Mouse (Mus musculus) neural tube, embryonic 13.5 days (tissue): Measurements from ENCODE around the gene Orai2. TPM values are rescaled to one million over a fixed set of nuclear protein-coding genes. Genes with fewer than 3 reads are reported as not detected.
"Not testable (repeated sequence)": the region's sequence is repeated elsewhere in the genome, so short reads cannot be mapped to it uniquely, and the experiment has no call there.

Experiments
- ATAC-seq: fragments of 200-750 bp; cut with Nextera tagmentation; 2 replicates; pipeline ENCODE4 v1.8.0; 2017; ENCODE audit warnings: low read depth, mild to moderate bottlenecking, moderate TSS enrichment, moderate library complexity
- H3K27ac ChIP-seq: fragments of 300-500 bp; sonication (generic); replicated peaks from 2 replicates; pipeline ENCODE4 v1.5.1; 2015; ENCODE audit warnings: moderate library complexity, mild to moderate bottlenecking, inconsistent platforms
- H3K27me3 ChIP-seq: fragments of 300-500 bp; sonication (generic); 2 replicates; pipeline ENCODE4 v1.6.1; 2015; ENCODE audit warnings: mild to moderate bottlenecking, inconsistent platforms
- H3K36me3 ChIP-seq: fragments of 300-500 bp; sonication (generic); 2 replicates; pipeline ENCODE4 v1.6.1; 2015; ENCODE audit warnings: mild to moderate bottlenecking, inconsistent platforms
- H3K4me1 ChIP-seq: fragments of 300-500 bp; sonication (generic); replicated peaks from 2 replicates; pipeline ENCODE4 v1.6.1; 2015; ENCODE audit warnings: inconsistent platforms
- H3K4me2 ChIP-seq: fragments of 300-500 bp; sonication (generic); 2 replicates; pipeline ENCODE4 v1.6.1; 2015; ENCODE audit warnings: inconsistent platforms, mild to moderate bottlenecking, moderate library complexity
- H3K4me3 ChIP-seq: fragments of 300-500 bp; sonication (generic); 2 replicates; pipeline ENCODE4 v1.5.1; 2015; ENCODE audit warnings: mild to moderate bottlenecking, inconsistent platforms
- H3K9ac ChIP-seq: fragments of 300-500 bp; sonication (generic); 2 replicates; pipeline ENCODE4 v1.6.1; 2015; ENCODE audit warnings: moderate library complexity, mild to moderate bottlenecking, inconsistent platforms
- H3K9me3 ChIP-seq: fragments of 300-500 bp; sonication (generic); 2 replicates; pipeline ENCODE4 v1.6.1; 2016; ENCODE audit warnings: inconsistent platforms
- WGBS: fragments of 180-500 bp; shearing (Covaris S2); methylation state at CpG from one replicate; pipeline ENCODE4 v1.1.7; 2015; 5-methylcytosine and 5-hydroxymethylcytosine counted together
- polyA plus RNA-seq: library from polyadenylated mRNA; unstranded; fragments of >200 nt; fragmentation: Nextera tagmentation; extraction: Ambion mirVana; gene quantifications from 2 replicates; pipeline ENCODE4 v1.2.1, GENCODE M21; 2015

Orai2 gene
- polyA plus RNA-seq: 29.1 and 33.7 TPM in 2 replicates

DNA sequence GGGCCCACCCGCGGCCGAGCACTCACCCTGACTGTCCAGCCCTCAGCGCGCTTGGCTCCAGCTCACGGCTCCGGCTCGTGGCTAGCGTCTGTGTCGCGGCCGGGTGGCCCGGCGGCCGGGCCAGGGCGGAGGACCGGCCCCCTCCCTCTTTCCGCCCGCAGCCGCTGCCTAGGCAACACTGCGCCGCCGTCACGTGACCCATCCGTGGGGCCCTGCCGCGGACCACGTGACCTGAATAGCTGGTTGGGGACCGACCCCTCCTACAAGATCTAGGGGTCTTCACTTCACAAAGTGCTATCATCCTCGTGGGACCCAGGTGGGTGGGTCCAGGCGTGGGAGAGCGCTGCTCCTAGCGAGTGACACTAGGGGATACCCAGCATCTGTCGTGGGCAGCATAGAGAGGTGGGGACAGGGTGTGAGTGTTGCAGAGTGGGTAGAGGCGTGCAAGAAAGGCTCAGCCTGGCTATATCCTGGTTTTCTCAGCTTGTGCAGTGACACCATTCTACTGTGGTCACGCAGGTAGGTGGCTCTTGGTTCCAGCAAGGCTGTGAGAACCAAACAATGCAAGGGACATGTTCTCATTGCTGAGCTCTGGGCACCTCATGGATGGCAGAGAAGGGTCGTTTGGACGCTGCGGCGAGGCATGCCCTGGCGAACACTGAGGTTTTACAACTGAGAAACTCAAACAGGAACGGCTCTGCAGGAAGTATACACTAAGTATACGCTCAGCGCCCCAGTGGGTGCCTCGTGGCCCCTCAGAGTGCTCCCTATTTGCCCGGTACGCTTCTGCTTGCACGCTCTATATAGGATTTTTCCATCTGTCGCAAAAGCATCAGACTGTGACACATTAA lies at the start of gene Orai2:
TSS of gene Orai2 (minus strand) at position 202 of the 851 bp plus-strand sequence.
- peaks cover 39% of the 10 kb centered on the region for H3K4me1 ChIP-seq
- ATAC-seq: peak; percentile 84
- peak within 1 kb of the TSS; percentile 65 for H3K4me3 ChIP-seq
- H3K9ac ChIP-seq: peak within 1 kb of the TSS; percentile 84
- H3K27me3 ChIP-seq: peaks cover 6% of the 10 kb centered on the region; the same call in 1 of the 2 replicates
- peak within 1 kb of the TSS; percentile 79 for H3K27ac ChIP-seq
- peak within 1 kb of the TSS; percentile 90 for H3K4me2 ChIP-seq
- 3% methylated on average over 49 of the region's 49 CpGs for WGBS
- H3K9me3 ChIP-seq: 0 out of 2 replicates have a peak, but pooled peaks cover 5% of the 10 kb centered on the region
- peaks cover 15% of the 10 kb centered on the region for H3K36me3 ChIP-seq

DNA sequence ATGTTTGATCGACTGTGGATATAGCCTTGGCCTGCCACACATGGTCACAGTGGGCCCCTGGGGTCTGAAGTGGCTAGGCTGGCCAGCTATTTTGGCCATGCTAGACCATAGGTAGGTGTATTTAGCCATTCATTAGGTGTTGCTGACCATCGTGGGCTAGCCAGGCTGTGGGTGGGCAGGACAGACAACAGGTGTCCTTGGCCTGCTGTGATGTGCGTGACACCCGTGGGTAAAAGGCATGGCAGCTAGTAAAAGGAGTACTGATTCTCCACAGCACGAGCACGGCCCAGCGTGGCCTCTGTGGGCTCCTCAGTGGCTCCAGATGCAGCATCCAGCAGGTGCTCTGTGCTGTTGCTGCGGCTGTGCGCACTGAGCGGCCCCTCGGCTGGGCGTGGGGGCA lies 48.1 kb upstream of the Orai2 start:
- WGBS: 84% methylated on average over 12 of the region's 12 CpGs
- Histone ChIP-seq H3K36me3 (peaks cover 56% of the 10 kb centered on the region), H3K27ac (no peak overlapping the region), H3K4me2 (no peak overlapping the region), H3K4me3 (no peak overlapping the region), H3K9ac (no peak overlapping the region), H3K9me3 (no peaks in the 10 kb centered on the region), H3K27me3 (no peaks in the 10 kb centered on the region), H3K4me1 (no peaks in the 10 kb centered on the region)
- no peak for ATAC-seq

GRCm38 (mm10) chr5:136217932-136218381 lies 47.4 kb upstream of the Orai2 start:
- Histone ChIP-seq H3K9ac (no peak overlapping the region), H3K27ac (no peak overlapping the region), H3K4me2 (no peak overlapping the region), H3K9me3 (no peaks in the 10 kb centered on the region), H3K4me1 (no peaks in the 10 kb centered on the region), H3K27me3 (no peaks in the 10 kb centered on the region), H3K36me3 (peaks cover 50% of the 10 kb centered on the region), H3K4me3 (no peak overlapping the region)
- WGBS: 77% methylated on average over 4 of the region's 4 CpGs
- no peak for ATAC-seq

DNA sequence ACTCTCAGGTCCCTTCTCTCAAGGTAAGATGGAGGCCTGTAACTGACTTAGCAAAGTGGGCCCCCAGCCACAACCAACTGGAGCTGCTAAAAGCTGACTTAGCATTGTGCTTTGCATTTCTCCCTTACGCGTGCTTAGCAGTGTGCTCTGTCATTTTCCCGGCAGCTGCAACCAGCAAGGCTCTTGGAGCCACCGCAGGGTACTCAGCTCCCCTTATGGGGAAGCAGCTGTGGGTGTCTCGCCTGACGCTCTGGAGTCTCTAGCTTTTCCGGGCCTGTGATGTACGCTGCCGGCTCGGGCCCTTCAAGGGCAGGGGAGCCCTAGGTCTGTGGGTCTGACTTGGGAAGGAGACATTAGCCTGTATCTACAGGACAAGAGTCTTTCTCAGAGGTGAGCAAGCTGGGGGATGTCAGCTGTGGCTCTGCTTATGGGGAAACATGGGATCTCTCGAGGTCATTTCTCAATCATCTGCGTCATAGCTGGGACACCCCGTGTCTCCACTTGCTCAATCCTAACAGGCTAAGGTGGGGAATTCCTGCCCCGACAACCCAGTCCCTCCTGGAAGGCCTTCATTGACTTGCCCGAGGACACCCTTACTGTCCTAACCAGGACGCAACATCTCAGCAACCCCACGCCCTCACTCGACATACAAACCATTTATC lies 46.6 kb upstream of the Orai2 start:
- Histone ChIP-seq H3K4me3 (no peak overlapping the region), H3K9ac (no peak overlapping the region), H3K4me1 (no peaks in the 10 kb centered on the region), H3K4me2 (no peak overlapping the region), H3K9me3 (no peaks in the 10 kb centered on the region), H3K27ac (0 out of 2 replicates have a peak overlapping the region, but pooled peaks have one; percentile 9), H3K27me3 (no peaks in the 10 kb centered on the region), H3K36me3 (peaks cover 43% of the 10 kb centered on the region)
- WGBS: 84% methylated on average over 18 of the region's 18 CpGs
- ATAC-seq: no peak

GRCm38 (mm10) chr5:136215958-136216357 lies 45.4 kb upstream of the Orai2 start:
- WGBS: 61% methylated on average over 5 of the region's 5 CpGs
- H3K4me3 ChIP-seq: no peak overlapping the region
- no peaks in the 10 kb centered on the region for H3K4me1 ChIP-seq
- no peaks in the 10 kb centered on the region for H3K9me3 ChIP-seq
- ATAC-seq: peak; percentile 44; the same call in 1 of the 2 replicates
- H3K27me3 ChIP-seq: no peaks in the 10 kb centered on the region
- no peak overlapping the region for H3K4me2 ChIP-seq
- peaks cover 32% of the 10 kb centered on the region for H3K36me3 ChIP-seq
- H3K9ac ChIP-seq: no peak overlapping the region
- H3K27ac ChIP-seq: no peak overlapping the region

DNA sequence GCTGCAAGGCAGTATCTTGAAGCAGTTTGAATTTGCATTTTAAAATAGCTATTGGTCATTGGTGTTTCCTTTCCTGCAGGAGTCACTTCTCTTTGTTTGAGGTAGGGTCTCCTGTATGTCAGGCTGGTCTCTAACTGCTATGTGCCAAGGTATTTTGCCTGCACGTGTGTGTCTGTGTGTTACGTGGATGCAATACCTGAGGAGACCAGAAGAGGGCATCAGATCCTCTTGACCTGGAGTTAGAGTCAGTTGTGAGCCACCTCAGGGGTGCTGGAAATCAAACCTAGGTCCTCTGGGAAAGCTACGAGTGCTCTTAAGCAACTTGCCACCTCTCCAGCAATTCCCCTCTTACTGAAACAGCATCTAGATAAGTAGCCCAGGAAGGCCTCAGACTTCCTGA lies 44.7 kb upstream of the Orai2 start:
- Histone ChIP-seq H3K27me3 (no peaks in the 10 kb centered on the region), H3K4me1 (no peaks in the 10 kb centered on the region), H3K9ac (no peak overlapping the region), H3K9me3 (no peaks in the 10 kb centered on the region), H3K27ac (no peak overlapping the region), H3K4me3 (no peak overlapping the region), H3K4me2 (no peak overlapping the region), H3K36me3 (peaks cover 24% of the 10 kb centered on the region)
- 86% methylated on average over 3 of the region's 3 CpGs for WGBS
- ATAC-seq: no peak

- WGBS: 84% methylated on average over 5 of the region's 5 CpGs
- no peak for ATAC-seq
- no peak overlapping the region for H3K4me2 ChIP-seq
- H3K9ac ChIP-seq: no peak overlapping the region
- no peaks in the 10 kb centered on the region for H3K4me1 ChIP-seq
- H3K27me3 ChIP-seq: no peaks in the 10 kb centered on the region
- no peak overlapping the region for H3K27ac ChIP-seq
- H3K9me3 ChIP-seq: no peaks in the 10 kb centered on the region
- H3K4me3 ChIP-seq: no peak overlapping the region
- peaks cover 9% of the 10 kb centered on the region for H3K36me3 ChIP-seq
Measured at GRCm38 (mm10) chr5:136213716-136214115, 43.2 kb upstream of the Orai2 start.

- H3K4me1 ChIP-seq: no peaks in the 10 kb centered on the region
- no peak for ATAC-seq
- no peaks in the 10 kb centered on the region for H3K36me3 ChIP-seq
- 94% methylated on average over 11 of the region's 11 CpGs for WGBS
- H3K9me3 ChIP-seq: no peaks in the 10 kb centered on the region
- H3K9ac ChIP-seq: no peak overlapping the region
- H3K4me3 ChIP-seq: no peak overlapping the region
- no peaks in the 10 kb centered on the region for H3K27me3 ChIP-seq
- H3K4me2 ChIP-seq: no peak overlapping the region
- no peak overlapping the region for H3K27ac ChIP-seq
Measured at GRCm38 (mm10) chr5:136212716-136213115, 42.2 kb upstream of the Orai2 start.

DNA sequence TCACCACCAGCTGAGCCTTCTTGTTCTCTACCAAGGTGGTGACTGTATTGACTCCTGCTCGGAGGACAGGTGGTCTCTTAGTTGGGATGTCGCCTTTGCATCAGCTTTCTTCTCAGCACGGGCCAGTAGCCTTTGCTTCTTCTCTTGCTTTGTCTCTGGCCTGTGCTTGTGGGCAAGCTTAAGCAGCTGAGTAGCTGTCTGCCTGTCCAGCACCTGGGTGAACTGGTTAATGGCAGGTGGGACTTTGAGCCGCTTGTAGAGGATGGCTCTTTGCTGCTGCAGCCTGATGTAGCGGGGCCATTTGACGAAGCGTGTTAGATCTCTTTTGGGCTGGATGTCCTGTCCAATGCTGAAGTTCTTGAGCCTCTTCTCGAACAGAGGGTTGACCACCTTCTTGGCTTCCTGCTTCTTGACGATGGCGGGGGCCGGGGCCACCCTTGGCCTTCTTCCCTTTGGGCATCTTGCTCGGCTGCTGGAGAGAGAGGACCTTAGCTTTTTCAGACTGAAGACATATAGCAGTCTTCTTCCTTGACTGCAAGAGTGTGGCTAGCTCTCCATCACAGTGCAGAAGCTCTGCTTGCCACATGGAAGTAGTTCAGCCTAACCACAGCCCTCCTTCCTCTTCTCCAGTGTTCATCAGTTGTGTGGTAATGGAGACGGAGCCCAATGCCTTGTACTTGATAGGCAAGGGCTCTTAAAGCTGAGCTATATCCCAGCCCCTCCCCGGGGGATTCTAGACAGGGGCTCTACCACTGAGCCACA lies 41.0 kb upstream of the Orai2 start:
- not testable (repeated sequence) for H3K27ac ChIP-seq, H3K36me3 ChIP-seq, ATAC-seq, H3K4me1 ChIP-seq, H3K4me3 ChIP-seq, H3K27me3 ChIP-seq, H3K9me3 ChIP-seq, H3K9ac ChIP-seq, H3K4me2 ChIP-seq
- 91% methylated on average over 14 of the region's 14 CpGs for WGBS

DNA sequence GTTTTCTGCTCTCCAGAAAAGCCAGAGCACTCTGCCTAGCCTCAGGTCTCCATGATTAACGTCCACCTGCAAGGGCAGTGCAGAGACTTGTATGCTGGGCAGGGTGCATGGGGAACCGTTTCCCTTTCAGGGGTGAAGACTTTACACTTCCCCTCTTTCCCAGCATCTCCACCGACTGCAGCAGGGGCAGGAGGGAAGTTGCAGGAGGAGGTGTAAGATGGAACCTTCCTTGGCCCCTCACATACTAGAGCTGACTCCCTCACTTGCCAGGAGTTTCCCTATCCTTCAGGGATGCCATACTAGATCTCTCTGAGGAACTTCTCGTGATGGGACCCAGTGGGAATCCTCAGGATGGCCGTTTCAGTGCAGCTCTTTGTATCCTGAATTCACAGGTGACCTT lies 40.0 kb upstream of the Orai2 start:
- 81% methylated on average over 5 of the region's 5 CpGs for WGBS
- no peaks in the 10 kb centered on the region for H3K36me3 ChIP-seq

DNA sequence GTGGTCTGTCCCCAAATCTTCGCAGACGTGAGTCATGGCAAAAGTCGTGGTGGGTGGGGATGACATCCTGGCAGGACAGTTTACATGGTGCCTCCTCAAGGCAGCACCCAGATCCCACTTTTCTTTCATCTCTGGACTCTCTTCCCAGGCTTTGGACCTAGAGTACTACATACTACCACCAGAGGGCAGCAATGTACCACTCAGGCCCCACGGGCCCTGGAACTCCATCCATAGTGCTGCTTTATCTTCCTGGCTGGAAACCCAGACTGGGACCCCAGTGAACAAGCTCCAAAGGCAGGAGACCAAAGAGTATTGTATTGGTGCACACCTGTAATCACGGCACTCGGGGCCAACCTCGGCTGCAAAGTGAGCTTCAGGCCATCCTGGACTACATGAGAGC lies 31.3 kb upstream of the Orai2 start:
- ATAC-seq: peak; percentile 28; the same call in 1 of the 2 replicates
- WGBS: 30% methylated on average over 7 of the region's 7 CpGs
- no peak overlapping the region for H3K4me2 ChIP-seq

More for the DNA sequence above, 40.0 kb upstream of the Orai2 start:
- no peak overlapping the region for H3K27ac ChIP-seq
- H3K4me2 ChIP-seq: no peak overlapping the region
- H3K4me1 ChIP-seq: no peaks in the 10 kb centered on the region
- no peak for ATAC-seq
- no peak overlapping the region for H3K9ac ChIP-seq
- H3K4me3 ChIP-seq: no peak overlapping the region
- H3K9me3 ChIP-seq: no peaks in the 10 kb centered on the region
- no peaks in the 10 kb centered on the region for H3K27me3 ChIP-seq

DNA sequence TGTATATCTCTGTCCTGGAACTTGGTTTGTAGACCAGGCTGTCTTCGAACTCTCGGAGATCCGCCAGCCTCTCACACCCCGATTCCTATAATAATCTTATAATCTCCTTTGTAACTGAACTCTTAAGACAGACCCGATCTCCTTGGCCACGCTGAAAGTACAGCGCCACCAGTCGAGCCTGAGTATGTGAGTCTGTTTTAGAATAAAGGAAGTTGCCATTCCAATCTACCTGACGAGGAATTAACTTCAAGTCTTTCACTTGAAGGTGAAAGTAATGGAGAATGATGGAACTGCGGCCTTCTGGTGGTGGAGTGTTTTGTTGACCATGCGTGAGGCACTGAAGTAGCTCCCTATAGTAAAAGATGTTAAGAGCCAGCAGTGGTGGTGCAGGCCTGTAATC lies 29.0 kb upstream of the Orai2 start:
- Histone ChIP-seq H3K27me3 (no peaks in the 10 kb centered on the region), H3K27ac (peak overlapping the region; percentile 85), H3K4me3 (peak overlapping the region; percentile 90), H3K36me3 (peaks cover 28% of the 10 kb centered on the region), H3K4me2 (peak overlapping the region; percentile 93), H3K9ac (peak overlapping the region; percentile 73), H3K4me1 (peaks cover 16% of the 10 kb centered on the region), H3K9me3 (no peaks in the 10 kb centered on the region)
- WGBS: 33% methylated on average over 11 of the region's 11 CpGs
- ATAC-seq: no peak

More for the DNA sequence above, 31.3 kb upstream of the Orai2 start:
- Histone ChIP-seq H3K4me1 (peaks cover 16% of the 10 kb centered on the region), H3K27ac (no peak overlapping the region), H3K4me3 (no peak overlapping the region), H3K9me3 (no peaks in the 10 kb centered on the region), H3K27me3 (no peaks in the 10 kb centered on the region), H3K9ac (no peak overlapping the region), H3K36me3 (peaks cover 5% of the 10 kb centered on the region)
